Mouse (Mus musculus) kidney, adult 8-10 months (tissue): Measurements from ENCODE around the gene Cplx3.

Experiments
- DNase-seq, 2 experiments: peaks; one replicate each; pipeline ENCODE4 v3.0.0; 2022

Cplx3 gene

GRCm38 (mm10) chr9:57598851-57599563 lies 7.1 kb downstream of the Cplx3 start:
- peak; percentile 48 to 75 for DNase-seq

DNA sequence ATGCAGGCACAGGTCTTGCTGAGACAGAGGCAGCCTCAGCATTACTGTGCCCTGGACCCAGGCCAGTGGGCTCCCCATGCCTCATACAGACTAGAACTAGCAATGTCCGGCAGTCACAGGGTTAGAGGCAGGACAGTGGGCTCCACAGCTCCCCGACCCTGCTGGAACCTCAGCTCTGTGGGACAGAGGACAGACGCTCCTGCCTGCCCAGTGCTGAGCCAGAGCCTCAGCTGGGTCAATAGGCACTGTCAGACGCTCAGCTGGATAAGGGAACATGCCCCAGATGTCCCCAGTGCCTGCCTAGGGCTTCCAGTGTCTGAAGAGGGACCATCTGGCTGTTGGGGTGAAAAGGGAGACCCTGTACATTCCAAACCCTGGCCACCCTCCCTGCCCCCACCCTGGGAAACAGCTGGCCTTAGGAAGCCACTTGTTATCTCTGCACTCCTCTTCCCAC lies 8.1 kb downstream of the Cplx3 start:
- peak in 1 of 2 experiments; percentile 39 for DNase-seq

DNA sequence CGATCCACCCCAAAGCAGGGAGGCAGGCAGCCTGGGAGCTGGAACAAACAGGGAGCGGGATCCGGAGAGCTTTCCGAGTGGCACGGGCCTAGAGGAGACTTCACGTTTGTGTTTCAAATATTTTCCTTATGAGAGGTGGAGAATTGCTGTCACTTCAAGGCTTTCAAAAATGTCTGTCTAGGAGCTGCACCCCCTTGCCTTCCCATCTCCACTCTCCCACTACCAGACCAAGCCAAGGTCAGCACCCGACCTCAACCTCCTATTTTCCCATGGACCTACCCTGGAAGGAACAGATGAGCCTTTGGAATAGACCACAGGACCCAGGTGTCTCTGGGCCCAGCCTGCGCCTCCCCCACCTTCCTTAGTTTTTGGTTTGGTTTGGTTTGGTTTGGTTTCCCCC lies 8.8 kb downstream of the Cplx3 start:
- DNase-seq: no peak

- no peak for DNase-seq
Observed at GRCm38 (mm10) chr9:57594174-57594509, 11.9 kb downstream of the Cplx3 start.

- peak; percentile 78 to 82 for DNase-seq
Observed at GRCm38 (mm10) chr9:57593454-57594173, 12.5 kb downstream of the Cplx3 start.

- DNase-seq: no peak
Observed at GRCm38 (mm10) chr9:57590726-57591125, 15.4 kb downstream of the Cplx3 start.

- DNase-seq: peak; percentile 80 to 83
Observed at GRCm38 (mm10) chr9:57589224-57590126, 16.6 kb downstream of the Cplx3 start, which contains the start of gene Ulk3. Gene Ulk3 (plus strand): TSS chr9:57589452.

DNA sequence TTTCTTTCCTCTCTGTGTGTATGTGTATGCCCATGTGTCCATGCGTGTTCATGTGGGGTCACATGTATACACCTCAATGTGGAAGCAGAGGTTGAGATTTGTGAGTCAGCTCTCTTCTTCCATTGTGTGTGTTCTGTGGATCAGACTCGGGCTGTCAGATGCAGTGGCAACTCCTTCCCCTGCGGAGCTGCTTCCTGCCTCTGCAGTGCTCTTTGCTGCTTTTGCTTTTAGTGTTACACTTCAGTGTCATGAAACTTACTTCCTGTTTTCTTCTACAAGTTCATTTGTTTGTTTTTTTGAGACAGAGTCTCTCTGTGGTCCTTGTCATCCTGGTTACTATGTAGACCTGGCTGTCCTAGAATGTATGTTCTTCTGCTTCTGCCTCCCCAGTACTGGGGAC lies 21.1 kb downstream of the Cplx3 start:
- no peak for DNase-seq

DNA sequence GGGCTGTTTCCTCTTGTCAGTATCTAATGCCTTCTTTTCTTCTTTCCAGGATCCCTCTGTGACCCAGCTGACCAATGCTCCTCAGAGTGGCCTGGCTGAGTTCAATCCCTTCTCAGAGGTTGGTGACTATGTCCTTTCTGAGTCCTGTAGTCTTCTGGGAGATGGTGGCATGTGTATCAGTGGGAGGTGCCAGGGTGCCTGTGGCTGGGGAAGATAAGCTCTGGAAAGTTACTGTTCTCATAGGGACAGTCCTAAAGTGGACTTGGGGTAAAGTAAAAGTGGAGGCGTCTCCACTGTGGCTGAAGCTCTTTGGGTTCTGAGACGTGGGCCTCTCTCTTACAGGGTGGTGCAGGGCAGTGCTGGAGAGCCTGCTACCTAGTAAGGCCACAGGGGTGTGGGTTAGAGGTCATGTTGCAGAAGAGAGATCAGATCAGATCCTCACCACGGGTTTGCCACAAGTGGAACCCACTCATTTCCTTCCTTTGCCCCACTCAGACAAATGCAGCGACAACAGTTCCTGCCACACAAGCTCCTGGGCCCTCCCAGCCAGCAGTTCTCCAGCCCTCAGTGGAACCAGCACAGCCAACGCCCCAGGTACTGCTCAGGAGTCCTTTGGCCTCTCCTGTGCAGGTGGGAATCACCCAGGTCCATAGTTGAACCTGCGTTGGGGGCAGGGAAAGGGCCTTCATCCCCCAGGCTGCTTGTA lies 28.8 kb downstream of the Cplx3 start:
- DNase-seq: no peak

DNA sequence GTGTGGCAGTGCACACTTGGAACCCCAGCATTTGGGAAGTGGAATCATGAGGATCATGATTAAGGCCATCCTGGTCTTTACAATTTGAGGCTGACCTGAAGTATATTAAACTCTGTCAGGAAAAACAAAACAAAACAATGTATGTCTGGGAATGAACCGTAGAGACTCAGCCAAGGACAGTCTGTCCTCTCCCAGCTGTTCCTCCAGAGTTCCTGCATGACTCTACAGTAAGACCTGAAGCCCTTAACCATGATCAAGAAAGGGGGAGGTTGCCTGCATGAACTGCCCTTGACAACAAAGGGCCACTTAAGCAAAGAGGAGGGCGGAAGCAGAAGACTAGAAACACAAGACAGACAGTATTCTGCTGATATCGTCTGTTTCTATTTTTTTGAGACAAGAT lies 30.5 kb downstream of the Cplx3 start:
- DNase-seq: no peak

DNA sequence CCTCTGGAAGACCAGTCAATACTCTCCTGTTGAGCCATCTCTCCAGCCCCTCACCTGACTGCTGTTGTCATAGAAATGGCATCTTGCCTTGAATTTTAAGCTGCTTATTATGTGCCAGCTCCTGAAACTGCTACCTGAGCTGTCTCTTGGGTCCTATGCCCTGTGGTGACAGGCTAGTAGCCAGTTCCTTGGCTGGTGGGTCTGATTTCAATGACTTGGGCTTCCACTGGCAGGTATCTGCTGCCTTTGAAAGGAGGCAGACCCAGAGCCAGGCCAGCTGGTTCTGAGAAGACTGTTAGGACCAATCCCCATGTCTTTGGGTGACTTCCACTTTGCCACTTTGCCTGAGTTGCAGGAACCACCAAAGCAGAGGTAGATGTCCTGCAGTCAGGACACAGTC lies 31.7 kb downstream of the Cplx3 start:
- DNase-seq: no peak

GRCm38 (mm10) chr9:57568500-57568899 lies 37.6 kb downstream of the Cplx3 start:
- peak; percentile 54 to 68 for DNase-seq

DNA sequence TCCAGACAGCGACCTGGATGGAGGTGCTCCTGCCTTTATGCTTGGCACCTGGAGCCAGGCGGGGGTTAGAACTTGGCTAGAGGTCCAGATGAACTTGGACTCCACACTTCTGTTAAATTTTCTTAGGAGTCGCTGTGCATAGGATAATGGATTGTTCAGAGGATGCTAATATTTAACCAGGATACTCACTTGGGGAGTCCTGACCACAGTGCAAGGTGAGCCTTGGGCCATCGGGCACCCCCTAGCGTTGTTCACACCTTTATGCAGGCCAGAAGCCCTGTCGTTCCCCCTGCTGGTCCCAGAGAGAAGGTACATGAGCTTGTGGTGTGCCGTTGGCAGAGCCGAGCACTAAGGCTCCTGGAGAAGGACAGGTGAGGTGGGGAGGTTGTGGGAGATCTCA lies 39.2 kb downstream of the Cplx3 start:
- peak; percentile 80 to 90 for DNase-seq

DNA sequence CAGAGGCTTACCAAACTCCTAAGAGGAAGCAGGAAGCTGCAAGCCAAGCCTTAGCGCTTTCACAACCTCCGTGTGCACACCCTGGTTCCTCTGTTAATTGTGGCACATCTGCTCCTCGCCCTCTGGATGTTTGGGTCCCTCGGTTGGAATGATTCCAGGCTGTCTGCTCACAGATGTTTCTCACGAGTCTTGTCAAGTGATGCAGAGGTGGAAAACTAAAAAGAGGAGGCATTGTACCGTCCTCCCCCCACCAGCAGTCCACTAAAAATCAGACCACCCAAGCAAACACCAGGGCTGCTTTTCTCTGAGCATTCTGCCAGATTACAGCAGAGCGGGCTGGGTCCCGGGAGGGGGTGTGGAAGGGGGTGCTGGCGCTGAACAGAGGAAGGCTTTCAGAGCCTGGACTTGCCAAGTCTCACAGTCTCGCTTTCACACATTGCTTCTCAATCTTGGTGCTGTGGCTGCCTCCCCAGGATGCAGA lies 40.3 kb downstream of the Cplx3 start:
- DNase-seq: no peak

DNA sequence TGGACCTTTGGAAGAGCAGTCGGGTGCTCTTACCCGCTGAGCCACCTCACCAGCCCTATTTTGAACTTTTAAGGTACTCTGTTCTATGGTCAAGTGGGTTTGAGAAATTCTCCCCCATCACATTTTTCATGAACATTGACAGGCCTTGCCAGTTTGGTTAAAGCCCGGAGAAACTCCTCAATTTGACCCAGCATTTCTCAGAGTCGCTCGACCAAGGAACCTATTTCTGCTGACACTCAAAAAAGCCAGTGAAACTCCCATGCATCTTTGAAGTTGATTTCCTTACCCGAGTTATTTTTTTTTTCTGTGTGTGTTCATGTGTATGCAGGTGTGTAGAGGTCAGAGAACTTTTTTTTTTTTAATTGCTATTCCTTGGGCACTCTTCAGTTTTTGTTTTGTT lies 41.5 kb downstream of the Cplx3 start:
- peak; percentile 61 to 87 for DNase-seq

GRCm38 (mm10) chr9:57562896-57563372 lies 43.1 kb downstream of the Cplx3 start:
- peak; percentile 53 to 68 for DNase-seq

- peak; percentile 74 to 81 for DNase-seq
Observed at GRCm38 (mm10) chr9:57561711-57562099, 44.4 kb downstream of the Cplx3 start.

DNA sequence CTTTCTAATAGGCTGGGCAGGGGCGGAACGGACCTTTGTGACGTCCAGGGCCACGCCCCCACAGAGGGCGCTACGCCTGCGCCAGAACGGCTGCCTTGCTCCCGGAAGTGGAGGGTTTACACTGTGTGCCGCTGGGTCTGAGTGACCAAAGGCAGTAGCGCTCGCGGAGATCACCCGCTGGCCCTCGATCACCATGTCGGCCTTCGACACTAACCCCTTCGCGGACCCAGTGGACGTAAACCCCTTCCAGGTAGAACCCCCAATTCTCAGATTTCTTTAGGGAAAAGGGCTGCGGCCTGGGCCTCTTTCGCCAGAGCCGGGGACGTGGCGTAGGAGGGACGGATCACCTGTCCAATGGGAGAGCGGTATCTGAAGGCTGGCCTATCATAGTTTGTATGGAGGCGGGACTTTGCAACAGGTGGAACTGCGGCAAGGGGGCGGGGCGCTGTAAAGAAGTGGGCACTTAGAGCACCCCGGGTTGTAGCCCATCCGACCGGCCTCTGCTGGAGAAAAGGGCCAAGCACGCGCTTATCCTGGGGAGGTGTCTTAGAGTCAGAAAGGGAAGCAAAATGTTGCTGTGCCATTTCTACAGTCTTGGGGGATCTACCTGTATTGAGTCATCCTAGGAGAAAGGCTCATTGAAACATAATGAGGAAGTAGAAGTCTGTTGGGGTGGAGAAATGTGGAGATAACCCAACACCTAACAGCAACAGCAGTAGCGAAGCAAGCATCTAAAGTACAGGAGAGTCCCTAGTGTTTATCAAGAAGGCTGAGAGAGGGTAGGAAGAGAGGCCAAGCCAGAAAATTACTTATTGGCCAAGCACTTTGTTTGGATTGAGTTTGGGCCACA lies 45.0 kb downstream of the Cplx3 start, which contains the start of gene Scamp2:
TSS of gene Scamp2 (plus strand) at position 83 of the 850 bp plus-strand sequence.
- peak; percentile 94 to 96 for DNase-seq

DNA sequence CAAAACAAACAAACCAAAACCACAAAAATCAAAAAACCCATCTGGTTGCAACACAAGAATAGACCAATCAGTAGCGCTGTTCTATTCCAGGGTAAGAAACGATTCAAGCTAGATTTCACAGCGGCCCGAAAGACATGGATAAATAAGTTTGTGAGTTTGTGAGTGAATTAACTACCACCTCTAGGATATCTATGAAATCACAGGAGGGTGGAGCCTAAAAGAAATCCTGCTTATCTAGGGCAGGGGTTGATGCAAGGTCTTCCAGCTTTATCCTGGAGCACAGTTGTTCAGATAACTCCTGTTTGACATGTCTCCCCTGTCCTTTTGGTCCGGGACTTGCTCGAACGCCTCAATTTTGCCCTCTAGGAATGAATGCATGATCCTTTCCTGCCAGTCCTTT lies 45.8 kb downstream of the Cplx3 start:
- DNase-seq: no peak

DNA sequence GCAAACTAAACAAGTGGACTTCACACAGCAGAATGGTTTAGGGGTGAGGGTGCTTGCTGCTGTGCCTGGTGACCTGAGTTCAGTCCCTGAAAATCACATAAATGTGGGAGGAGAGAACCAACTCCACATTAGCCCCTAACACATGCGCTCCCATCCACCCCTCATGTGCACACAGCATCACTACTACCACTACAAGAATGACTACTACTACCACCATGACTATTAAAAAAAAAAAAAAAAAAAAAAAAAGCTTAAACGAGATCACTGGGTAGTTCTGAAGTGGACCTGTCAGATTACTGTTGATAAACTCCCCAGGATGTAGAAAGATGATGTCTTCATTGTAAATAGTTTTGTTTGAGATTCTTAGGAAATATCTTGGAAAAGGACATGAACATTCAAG lies 46.5 kb downstream of the Cplx3 start:
- no peak for DNase-seq

GRCm38 (mm10) chr9:57558625-57559024 lies 47.5 kb downstream of the Cplx3 start:
- no peak for DNase-seq
